8 mouse cellular contexts compared by ENCODE assay signal in genomic region chr16:29657650-29658548, GRCm38 (mm10).
DNase-seq lines count a peak whose midpoint lies in the region; ATAC-seq and TF ChIP-seq lines count a peak whose summit lies in the region.

No protein-coding gene starts in this region.

- peak overlapping the region; percentile 40 for H3K4me2 ChIP-seq in kidney, embryonic 14.5 days (replicated peaks; ENCODE audit: low read depth, low read length)
- peak overlapping the region; percentile 49 for H3K4me2 ChIP-seq in heart, postnatal 0 days (ENCODE audit: low read depth, low read length)

- peaks cover 4% of the 10 kb centered on the region; the same call in 1 of the 2 replicates for H3K4me1 ChIP-seq in kidney, embryonic 14.5 days (ENCODE audit: control insufficient read depth, insufficient read depth, low read length)
- H3K4me1 ChIP-seq in heart, postnatal 0 days (ENCODE audit: control insufficient read depth, insufficient read depth): no peaks in the 10 kb centered on the region
- H3K4me1 ChIP-seq in limb, embryonic 10.5 days: peaks cover 11% of the 10 kb centered on the region

- no peak for TF ChIP-seq EP300 in heart, postnatal 0 days (IDR thresholded peaks at IDR 0.05; ENCODE audit: low read depth)

- TF ChIP-seq CTCF in heart, postnatal 0 days (IDR thresholded peaks at IDR 0.05; ENCODE audit: low read depth): no peak

- H3K4me3 ChIP-seq in kidney, embryonic 14.5 days (ENCODE audit: low read length): peak overlapping the region; percentile 16; the same call in 1 of the 2 replicates
- H3K4me3 ChIP-seq in heart, postnatal 0 days (ENCODE audit: low read depth, low read length): peak overlapping the region; percentile 6; the same call in 1 of the 2 replicates
- peak overlapping the region; percentile 35 for H3K4me3 ChIP-seq in limb, embryonic 10.5 days

- DNase-seq in kidney, adult 8-10 months: no peak
- peak; percentile 85 for DNase-seq in ZHBTc4 (ENCODE audit: low read depth, low spot score)
- DNase-seq in heart, postnatal 0 days (ENCODE audit: low spot score): no peak
- DNase-seq in limb, embryonic 10.5 days (ENCODE audit: low spot score): peak; percentile 57
- peak; percentile 50 for DNase-seq in neural tube, embryonic 10.5 days (ENCODE audit: extremely low spot score, low spot score)
- no peak for DNase-seq in ovary, postnatal 10 days (ENCODE audit: low spot score)
- DNase-seq in urinary bladder, adult 2 months (ENCODE audit: low spot score): no peak

- WGBS in kidney, embryonic 14.5 days: 14% methylated on average over 18 of the region's 18 CpGs
- 22% methylated on average over 18 of the region's 18 CpGs for WGBS in heart, postnatal 0 days
- 20% methylated on average over 18 of the region's 18 CpGs for WGBS in limb, embryonic 10.5 days

- H3K27me3 ChIP-seq in kidney, embryonic 14.5 days (ENCODE audit: control insufficient read depth, insufficient read depth, low read length): no peaks in the 10 kb centered on the region
- H3K27me3 ChIP-seq in heart, postnatal 0 days (ENCODE audit: control insufficient read depth, insufficient read depth, low read length): no peaks in the 10 kb centered on the region; the same call in 1 of the 2 replicates
- H3K27me3 ChIP-seq in limb, embryonic 10.5 days (ENCODE audit: low read depth, poor library complexity, severe bottlenecking): 0 out of 2 replicates have a peak, but pooled peaks cover 20% of the 10 kb centered on the region

- H3K9ac ChIP-seq in kidney, embryonic 14.5 days (ENCODE audit: low read depth, low read length): no peak overlapping the region
- H3K9ac ChIP-seq in heart, postnatal 0 days (replicated peaks; ENCODE audit: low read depth, low read length): no peak overlapping the region

- H3K36me3 ChIP-seq in kidney, embryonic 14.5 days (ENCODE audit: control insufficient read depth, insufficient read depth, low read length): no peaks in the 10 kb centered on the region
- H3K36me3 ChIP-seq in heart, postnatal 0 days (replicated peaks; ENCODE audit: control insufficient read depth, insufficient read depth, low read length): no peaks in the 10 kb centered on the region
- H3K36me3 ChIP-seq in limb, embryonic 10.5 days: peaks cover 2% of the 10 kb centered on the region; the same call in 1 of the 2 replicates

- peak; percentile 77 for ATAC-seq in kidney, embryonic 14.5 days (ENCODE audit: low FRiP score, low TSS enrichment)
- no peak for ATAC-seq in heart, postnatal 0 days (ENCODE audit: insufficient read depth, low read depth)

- H3K27ac ChIP-seq in kidney, embryonic 14.5 days (ENCODE audit: low read depth, low read length): no peak overlapping the region
- H3K27ac ChIP-seq in heart, postnatal 0 days (ENCODE audit: low read depth): no peak overlapping the region
- peak overlapping the region; percentile 62; the same call in 1 of the 2 replicates for H3K27ac ChIP-seq in limb, embryonic 10.5 days

- H3K9me3 ChIP-seq in kidney, embryonic 14.5 days (ENCODE audit: control insufficient read depth, low read length): no peaks in the 10 kb centered on the region
- H3K9me3 ChIP-seq in heart, postnatal 0 days (replicated peaks; ENCODE audit: control insufficient read depth, low read length): no peaks in the 10 kb centered on the region
- no peaks in the 10 kb centered on the region for H3K9me3 ChIP-seq in limb, embryonic 10.5 days (replicated peaks)

Comparison
In these comparisons a context has a peak if more than half of its experiments do, and no peak if none do; other contexts are left out.
1. DNase-seq: peak in ZHBTc4 (single experiment), limb, embryonic 10.5 days (single experiment) and neural tube, embryonic 10.5 days (single experiment); none in kidney, adult 8-10 months (0 of 2), heart, postnatal 0 days (single experiment), ovary, postnatal 10 days (single experiment) and urinary bladder, adult 2 months (single experiment).
2. Peak in every context shown above with its lines, with median percentiles within 50 percentile points of each other: H3K4me3 ChIP-seq.